Mouse (Mus musculus) liver, adult 2 months (tissue): Measurements from ENCODE around the gene Dao.

Source experiments
- CTCF ChIP-seq: fragments of 200-500 bp; IDR thresholded peaks from 2 replicates; pipeline ENCODE4 v1.5.1; 2011; ENCODE audit warnings: low read depth, low read length, control low read depth
- POLR2A ChIP-seq: fragments of 200-500 bp; IDR thresholded peaks from 2 replicates; pipeline ENCODE4 v1.6.1; 2011; ENCODE audit warnings: low read length, control low read depth; ENCODE audit not compliant: insufficient read depth; ENCODE audit errors: extremely low read depth

GRCm38 (mm10) chr5:114067543-114067942 lies 64.0 kb downstream of the Dao start:
- TF ChIP-seq CTCF (no peak), POLR2A (no peak)
